Mouse (Mus musculus) erythroblast, adult 5-6 weeks (primary cell): Measurements from ENCODE around the gene Cd160. TPM values are rescaled to one million over a fixed set of nuclear protein-coding genes. Genes with fewer than 3 reads are reported as not detected.

ENCODE experiments used
- ATAC-seq: replicated peaks from 2 replicates; pipeline ENCODE4 v1.8.0; 2016; ENCODE audit warnings: moderate number of reproducible peaks, mild to moderate bottlenecking, moderate TSS enrichment, inconsistent platforms; ENCODE audit not compliant: poor library complexity, low FRiP score, severe bottlenecking
- total RNA-seq, 2 experiments: library from RNA; stranded (forward) in 1 of 2; stranded (reverse) in 1 of 2; fragments of 150-400 nt in 1 of 2; fragments of 200-764, 138-1000 nt in 1 of 2; gene quantifications; 2 replicates each; pipeline versions ENCODE4 v1.2.3 to v1.2.4; 2015 to 2017; ENCODE audit warnings: low replicate concordance in 2 of 2

Gene Cd160
- total RNA-seq (2015; ENCODE audit: low replicate concordance) (not detected in 2 replicates), total RNA-seq (2017; ENCODE audit: low replicate concordance) (0.70 TPM in 1 of 2 replicates, not detected in the other)

GRCm38 (mm10) chr3:96828984-96829383 is at the start of gene Cd160, which contains the start of gene Pdzk1:
Cd160 (minus strand) TSS chr3:96829351.
Pdzk1 (plus strand) TSS chr3:96829284.
- ATAC-seq, result no peak

DNA sequence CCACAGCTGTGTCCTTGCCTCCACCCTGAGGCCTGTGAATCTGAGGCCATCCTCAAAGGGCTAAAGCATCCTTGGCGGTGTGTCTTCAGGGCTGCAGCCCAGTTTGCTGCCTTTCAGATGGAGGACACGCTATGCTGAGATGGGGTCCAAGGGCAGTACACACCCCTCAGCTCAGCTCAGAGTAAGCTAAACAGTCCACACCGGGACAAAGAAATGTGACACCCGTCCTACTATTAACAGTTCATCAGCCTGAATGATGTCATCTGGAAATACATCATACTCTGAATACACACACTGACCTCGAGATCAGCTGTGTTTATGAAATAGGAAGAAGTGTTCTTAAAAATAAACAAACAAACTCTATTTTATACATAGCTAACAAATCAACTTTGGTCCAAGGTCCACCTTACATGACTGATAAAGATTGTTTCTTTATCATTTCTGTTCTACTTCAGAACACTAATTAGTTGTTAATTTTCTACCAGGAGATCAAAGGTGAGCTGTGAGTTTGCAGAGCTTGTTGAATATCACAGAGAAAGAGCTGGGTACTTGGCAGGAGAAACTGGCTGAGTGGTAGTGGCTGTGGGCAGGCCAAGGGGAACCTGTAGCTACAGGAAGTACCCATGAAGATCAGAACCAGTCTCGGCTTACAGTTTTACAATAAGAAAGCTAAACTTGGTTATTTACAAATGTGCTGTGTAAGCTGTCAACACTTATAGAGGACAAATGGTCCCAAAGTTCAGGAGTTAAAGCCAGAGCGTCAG is 45.8 kb upstream of the Cd160 start:
- no peak for ATAC-seq

DNA sequence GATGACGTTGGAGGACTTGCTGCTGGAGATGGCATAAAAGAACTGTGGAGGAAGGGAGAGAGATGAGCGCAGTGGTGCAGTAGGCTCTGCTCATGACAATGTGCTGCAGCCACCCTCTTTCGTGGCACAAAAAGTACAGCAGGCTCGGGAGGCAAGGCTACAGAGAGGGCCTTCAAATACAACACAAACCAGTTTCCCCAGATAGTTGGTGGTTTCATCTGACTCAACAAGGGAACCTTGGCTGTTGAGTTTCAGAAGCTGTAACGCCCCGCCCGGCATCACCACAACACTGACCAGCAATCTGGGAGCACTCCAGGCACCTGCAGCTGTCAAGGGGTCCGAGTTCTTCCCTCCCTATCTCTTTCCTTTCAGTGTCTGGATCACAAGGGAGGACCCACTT is 43.4 kb upstream of the Cd160 start:
- ATAC-seq, result no peak

- ATAC-seq, result no peak
Measured at GRCm38 (mm10) chr3:96871070-96871469, 41.9 kb upstream of the Cd160 start.

- ATAC-seq, result no peak
Measured at GRCm38 (mm10) chr3:96870270-96870669, 41.1 kb upstream of the Cd160 start.

DNA sequence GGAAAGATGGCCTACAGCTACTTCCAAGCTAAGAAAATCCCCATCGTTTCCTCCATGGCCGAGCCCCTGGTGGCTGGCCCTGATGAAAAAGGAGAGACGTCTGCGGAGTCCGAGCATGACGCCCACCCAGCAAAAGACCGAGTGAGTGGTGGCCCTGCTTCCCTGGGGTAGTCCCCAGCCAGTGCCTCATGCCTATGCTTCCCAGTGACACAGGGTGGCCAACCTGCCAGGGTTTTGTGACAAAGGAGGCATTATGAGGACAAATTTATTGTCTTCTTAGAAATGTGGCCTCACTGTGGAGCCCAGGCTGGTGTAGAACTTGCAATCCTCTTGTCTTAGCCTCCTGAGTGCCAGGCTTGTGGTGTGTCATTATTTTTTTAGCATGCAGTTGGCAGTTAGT is 39.9 kb upstream of the Cd160 start:
- no peak for ATAC-seq

DNA sequence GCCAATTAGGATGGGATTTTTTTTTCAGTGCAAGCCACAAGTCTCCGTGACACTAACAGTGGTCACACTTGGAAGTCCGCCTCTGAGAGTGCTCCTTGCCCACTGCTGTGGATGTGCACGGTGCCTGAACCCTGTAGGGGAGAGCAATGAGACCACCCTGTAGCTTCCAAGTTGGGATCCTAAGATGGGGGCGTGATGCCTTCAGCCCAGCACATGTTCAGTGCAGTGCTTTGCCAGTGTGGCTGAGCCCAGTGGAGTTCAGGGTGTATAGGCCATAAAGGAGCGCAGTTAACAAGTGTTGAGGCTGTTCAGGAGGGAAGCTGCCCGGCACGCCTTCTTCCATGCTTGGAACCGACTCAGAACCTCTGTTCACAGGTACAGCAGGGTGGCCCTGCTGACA is 39.4 kb upstream of the Cd160 start:
- no peak for ATAC-seq

GRCm38 (mm10) chr3:96867863-96868262 is 38.7 kb upstream of the Cd160 start:
- no peak for ATAC-seq

- ATAC-seq, result no peak
Measured at GRCm38 (mm10) chr3:96860498-96860897, 31.3 kb upstream of the Cd160 start.

- no peak for ATAC-seq
Measured at GRCm38 (mm10) chr3:96855833-96856232, 26.7 kb upstream of the Cd160 start.

DNA sequence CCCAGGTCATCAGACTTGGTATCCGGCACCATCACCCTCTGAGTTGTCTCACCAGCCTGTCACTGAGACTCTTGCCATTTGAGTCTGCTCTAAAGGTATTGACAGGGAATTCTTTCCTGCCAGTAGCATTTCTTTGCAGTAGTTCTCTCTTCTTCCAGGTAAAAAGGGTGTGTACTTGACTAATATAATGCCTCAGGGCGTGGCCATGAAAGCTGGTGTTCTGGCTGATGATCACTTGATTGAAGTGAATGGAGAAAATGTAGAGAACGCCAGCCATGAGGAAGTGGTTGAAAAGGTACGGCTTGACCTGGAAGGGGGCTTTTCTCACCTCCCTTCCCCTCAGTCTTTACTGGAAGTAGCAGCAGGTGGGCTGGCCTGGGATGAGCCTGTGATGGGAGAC is 25.2 kb upstream of the Cd160 start:
- no peak for ATAC-seq

- ATAC-seq, result no peak
Measured at GRCm38 (mm10) chr3:96852561-96852960, 23.4 kb upstream of the Cd160 start.

GRCm38 (mm10) chr3:96849168-96849727 is 20.1 kb upstream of the Cd160 start:
- no peak for ATAC-seq

DNA sequence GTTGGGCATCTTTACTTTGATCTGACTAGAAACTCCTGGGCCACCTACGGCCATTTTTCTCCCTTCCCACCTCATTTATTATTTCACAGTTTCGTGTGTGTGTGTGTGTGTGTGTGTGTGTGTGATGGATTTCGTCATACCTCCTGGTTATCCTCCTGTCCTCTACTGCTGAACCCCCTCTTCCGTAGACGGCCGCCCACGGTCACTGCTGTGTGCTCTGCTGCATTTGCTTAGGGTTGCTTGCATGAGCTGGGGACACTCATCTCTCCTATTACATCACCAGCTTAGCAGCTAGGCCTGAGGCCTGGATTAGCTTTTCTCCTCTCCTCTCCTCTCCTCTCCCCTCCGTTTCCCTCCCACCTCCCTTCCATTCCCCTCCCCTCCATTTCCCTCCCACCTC is 19.3 kb upstream of the Cd160 start:
- no peak for ATAC-seq

DNA sequence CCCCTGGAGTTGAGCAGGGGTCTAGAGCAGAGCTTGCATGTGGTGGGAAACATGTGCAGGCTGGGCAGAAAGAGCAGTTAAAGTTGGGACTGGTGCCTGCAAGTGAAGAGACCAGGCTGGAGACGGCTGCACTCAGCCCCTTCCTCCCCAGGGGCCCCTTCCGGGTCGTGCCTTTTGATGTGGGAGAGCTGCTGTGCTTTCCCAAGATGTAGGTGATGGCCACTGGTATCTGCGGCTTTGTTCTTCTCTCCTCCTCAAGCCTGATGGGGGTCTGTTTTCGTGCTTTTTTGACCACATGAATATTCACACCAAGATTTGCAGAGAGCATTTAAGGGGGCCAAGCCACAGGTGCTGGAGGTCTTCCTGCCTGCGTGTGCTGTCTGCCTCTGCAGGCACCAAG is 18.5 kb upstream of the Cd160 start:
- ATAC-seq, result no peak

GRCm38 (mm10) chr3:96846985-96847384 is 17.8 kb upstream of the Cd160 start:
- no peak for ATAC-seq

GRCm38 (mm10) chr3:96845806-96846205 is 16.7 kb upstream of the Cd160 start:
- ATAC-seq, result no peak

GRCm38 (mm10) chr3:96845191-96845590 is 16.0 kb upstream of the Cd160 start:
- no peak for ATAC-seq

DNA sequence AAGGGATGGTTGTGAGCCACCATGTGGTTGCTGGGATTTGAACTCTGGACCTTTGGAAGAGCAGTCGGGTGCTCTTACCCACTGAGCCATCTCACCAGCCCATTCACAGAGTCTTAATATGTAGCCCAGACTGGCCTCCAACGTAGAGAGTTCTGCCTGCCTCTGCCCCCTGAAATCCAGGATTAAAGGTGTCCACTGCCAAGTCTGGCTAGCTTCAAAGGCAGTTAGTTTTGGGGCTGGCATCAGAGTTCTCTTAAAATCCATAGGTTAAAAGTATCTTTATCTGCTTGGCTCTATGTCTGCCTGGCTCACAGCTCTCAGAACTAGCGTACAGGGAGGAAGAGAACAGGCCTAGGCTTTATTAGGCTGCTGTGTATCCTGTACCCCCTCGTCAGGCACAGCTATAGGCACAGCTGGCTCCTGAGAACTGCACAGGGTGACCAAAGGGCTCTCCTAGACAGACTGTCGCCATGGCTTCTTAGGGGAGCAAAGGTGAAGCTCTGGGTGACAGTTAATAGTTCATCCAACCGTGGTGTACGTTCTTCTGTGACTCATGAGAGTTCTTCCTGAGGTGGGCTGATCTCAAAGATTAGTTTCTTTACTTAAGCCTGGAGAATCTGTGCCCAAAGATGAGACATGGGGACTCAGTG is 10.0 kb upstream of the Cd160 start:
- ATAC-seq, result no peak

GRCm38 (mm10) chr3:96836414-96836813 is 7.3 kb upstream of the Cd160 start:
- ATAC-seq, result no peak
